Mouse (Mus musculus) G1E (cell line): Measurements from ENCODE around the gene Rere.

Experiments used
- CTCF ChIP-seq: IDR thresholded peaks from 2 replicates; pipeline ENCODE4 v1.5.1; 2012; ENCODE audit warnings: low read depth, low read length, inconsistent platforms, mixed read lengths
- GATA1 ChIP-seq: IDR thresholded peaks from 2 replicates; pipeline ENCODE4 v1.6.1; 2012; ENCODE audit warnings: borderline replicate concordance, low read length, inconsistent platforms, mixed read lengths
- GATA2 ChIP-seq: IDR thresholded peaks from 2 replicates; pipeline ENCODE4 v1.6.1; 2012; ENCODE audit warnings: low read depth, low read length, inconsistent platforms, borderline replicate concordance
- POLR2AphosphoS5 ChIP-seq: IDR thresholded peaks from 2 replicates; pipeline ENCODE4 v1.6.1; 2012; ENCODE audit warnings: low read depth, low read length, inconsistent platforms; ENCODE audit not compliant: insufficient replicate concordance
- TAL1 ChIP-seq: conservative IDR thresholded peaks from 2 replicates; pipeline ENCODE4 v1.6.1; 2012; ENCODE audit warnings: low read depth, low read length, inconsistent platforms, mixed read lengths

DNA sequence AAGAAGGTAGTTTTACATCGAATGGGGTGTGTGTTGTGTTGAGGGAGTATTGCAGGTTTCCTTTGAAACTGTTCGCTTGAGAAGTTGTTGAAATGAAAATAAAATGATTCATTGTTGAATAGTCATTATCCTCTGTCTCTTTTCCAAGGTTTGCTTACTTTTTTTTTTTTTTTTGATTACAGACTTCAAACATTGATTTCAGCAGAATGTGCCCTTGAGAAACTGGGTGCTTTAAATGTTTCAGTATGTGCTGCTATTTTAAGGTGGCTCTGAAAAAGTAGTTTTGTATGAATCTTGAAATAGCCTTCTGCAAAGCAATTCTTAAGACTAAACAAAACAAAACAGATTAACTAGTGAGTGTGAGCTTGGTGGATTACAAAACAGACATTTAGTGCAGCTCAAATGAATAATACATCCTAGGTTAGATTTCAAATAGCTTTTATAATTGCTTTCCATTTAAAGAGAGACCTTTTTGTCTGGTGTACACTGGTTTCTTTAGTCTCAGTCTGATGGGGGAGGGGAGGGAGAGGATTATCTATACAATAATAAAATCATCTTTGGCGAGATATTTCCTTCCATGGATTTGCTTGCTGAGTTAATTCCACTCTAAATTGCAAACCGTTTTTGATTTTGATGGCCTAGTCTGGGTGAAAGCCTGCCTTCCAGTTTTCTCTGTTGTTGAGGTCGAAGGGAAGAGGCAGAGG lies 1.3 kb downstream of the Rere start:
- TF ChIP-seq CTCF, result no peak
- TF ChIP-seq TAL1, result no peak
- no peak for TF ChIP-seq POLR2AphosphoS5
- no peak for TF ChIP-seq GATA1
- TF ChIP-seq GATA2, result no peak
